Mouse (Mus musculus): Measurements from ENCODE around the gene Rasa4.
"Not testable (repeated sequence)": the region's sequence is repeated elsewhere in the genome, so short reads cannot be mapped to it uniquely, and the experiment has no call there.

The Rasa4 gene

GRCm38 (mm10) chr5:136083669-136084107 lies at the start of gene Rasa4:
Gene Rasa4, plus strand, starts transcription at chr5:136083916.
- peak; percentile 94 for DNase-seq (ENCODE audit: low spot score in 2 of 2)

- DNase-seq (ENCODE audit: low spot score in 2 of 2) = no peak
Observed at GRCm38 (mm10) chr5:136034868-136035267, 48.8 kb upstream of the Rasa4 start.

- no peak for DNase-seq (ENCODE audit: low spot score in 2 of 2)
Observed at GRCm38 (mm10) chr5:136035285-136035684, 48.4 kb upstream of the Rasa4 start.

GRCm38 (mm10) chr5:136036667-136037066 lies 47.0 kb upstream of the Rasa4 start:
- DNase-seq (ENCODE audit: low spot score in 2 of 2) = no peak

- no peak for DNase-seq (ENCODE audit: low spot score in 2 of 2)
Observed at GRCm38 (mm10) chr5:136038258-136039214, 45.2 kb upstream of the Rasa4 start, which contains the start of gene Upk3b. Gene Upk3b, plus strand, starts transcription at chr5:136038496.

- no peak for DNase-seq (ENCODE audit: low spot score in 2 of 2)
Observed at GRCm38 (mm10) chr5:136040210-136040609, 43.5 kb upstream of the Rasa4 start.

- no peak for DNase-seq (ENCODE audit: low spot score in 2 of 2)
Observed at GRCm38 (mm10) chr5:136041260-136041659, 42.5 kb upstream of the Rasa4 start.

GRCm38 (mm10) chr5:136041666-136042065 lies 42.0 kb upstream of the Rasa4 start:
- DNase-seq (ENCODE audit: low spot score in 2 of 2) = no peak

GRCm38 (mm10) chr5:136044865-136045264 lies 38.9 kb upstream of the Rasa4 start:
- DNase-seq (ENCODE audit: low spot score in 2 of 2) = no peak

- DNase-seq (ENCODE audit: low spot score in 2 of 2) = no peak
Observed at GRCm38 (mm10) chr5:136045408-136045807, 38.3 kb upstream of the Rasa4 start.

GRCm38 (mm10) chr5:136045987-136046386 lies 37.7 kb upstream of the Rasa4 start:
- DNase-seq (ENCODE audit: low spot score in 2 of 2) = peak; percentile 51 to 66

GRCm38 (mm10) chr5:136048541-136048940 lies 35.2 kb upstream of the Rasa4 start:
- not testable (repeated sequence) for DNase-seq (ENCODE audit: low spot score in 2 of 2)

- no peak for DNase-seq (ENCODE audit: low spot score in 2 of 2)
Observed at GRCm38 (mm10) chr5:136049926-136050325, 33.8 kb upstream of the Rasa4 start.

- peak; percentile 47 to 53 for DNase-seq (ENCODE audit: low spot score in 2 of 2)
Observed at GRCm38 (mm10) chr5:136051231-136052085, 32.3 kb upstream of the Rasa4 start.

GRCm38 (mm10) chr5:136052861-136053655 lies 30.7 kb upstream of the Rasa4 start:
- no peak for DNase-seq (ENCODE audit: low spot score in 2 of 2)

- no peak for DNase-seq (ENCODE audit: low spot score in 2 of 2)
Observed at GRCm38 (mm10) chr5:136054301-136055077, 29.2 kb upstream of the Rasa4 start, which contains the start of gene Upk3bl. Gene Upk3bl, plus strand, starts transcription at chr5:136054492.

- DNase-seq (ENCODE audit: low spot score in 2 of 2) = no peak
Observed at GRCm38 (mm10) chr5:136056062-136056461, 27.7 kb upstream of the Rasa4 start.

- no peak for DNase-seq (ENCODE audit: low spot score in 2 of 2)
Observed at GRCm38 (mm10) chr5:136057085-136057484, 26.6 kb upstream of the Rasa4 start.

GRCm38 (mm10) chr5:136061567-136061966 lies 22.1 kb upstream of the Rasa4 start:
- peak; percentile 55 to 71 for DNase-seq (ENCODE audit: low spot score in 2 of 2)

GRCm38 (mm10) chr5:136063920-136064319 lies 19.8 kb upstream of the Rasa4 start:
- no peak for DNase-seq (ENCODE audit: low spot score in 2 of 2)
